Mouse (Mus musculus) midbrain, embryonic 11.5 days (tissue): ENCODE measurements around the gene Trim7. TPM values are rescaled to one million over a fixed set of nuclear protein-coding genes. Genes with fewer than 3 reads are reported as not detected.
"Not testable (repeated sequence)": the region's sequence is repeated elsewhere in the genome, so short reads cannot be mapped to it uniquely, and the experiment has no call there.

Experiments
- ATAC-seq: fragments of 200-750 bp; cut with Nextera tagmentation; 2 replicates; pipeline ENCODE4 v1.8.0; 2017; ENCODE audit warnings: moderate TSS enrichment, moderate library complexity; ENCODE audit not compliant: low FRiP score
- DNase-seq: peaks from one replicate; pipeline ENCODE4 v3.0.0; 2015; ENCODE audit warnings: low spot score; ENCODE audit errors: missing footprints
- H3K27ac ChIP-seq: fragments of 300-500 bp; sonication (generic); 2 replicates; pipeline ENCODE4 v1.5.1; 2014; ENCODE audit warnings: low read depth, low read length
- H3K27me3 ChIP-seq: fragments of 300-500 bp; sonication (generic); 2 replicates; pipeline ENCODE4 v1.6.1; 2014; ENCODE audit warnings: mild to moderate bottlenecking, low read length, moderate library complexity, mixed read lengths; ENCODE audit not compliant: control insufficient read depth, insufficient read depth
- H3K36me3 ChIP-seq: fragments of 300-500 bp; sonication (generic); 2 replicates; pipeline ENCODE4 v1.6.1; 2014; ENCODE audit warnings: mild to moderate bottlenecking, low read length, moderate library complexity, mixed read lengths; ENCODE audit not compliant: control insufficient read depth, insufficient read depth
- H3K4me1 ChIP-seq: fragments of 300-500 bp; sonication (generic); 2 replicates; pipeline ENCODE4 v1.6.1; 2014; ENCODE audit warnings: low read length; ENCODE audit not compliant: control insufficient read depth, insufficient read depth
- H3K4me2 ChIP-seq: fragments of 300-500 bp; sonication (generic); 2 replicates; pipeline ENCODE4 v1.6.1; 2014; ENCODE audit warnings: mild to moderate bottlenecking, moderate library complexity
- H3K4me3 ChIP-seq: fragments of 300-500 bp; sonication (generic); 2 replicates; pipeline ENCODE4 v1.5.1; 2014; ENCODE audit warnings: low read depth, low read length
- H3K9ac ChIP-seq: fragments of 300-500 bp; sonication (generic); 2 replicates; pipeline ENCODE4 v1.6.1; 2014; ENCODE audit warnings: low read length
- H3K9me3 ChIP-seq: fragments of 300-500 bp; sonication (generic); 2 replicates; pipeline ENCODE4 v1.6.1; 2016; ENCODE audit warnings: low read length; ENCODE audit not compliant: control insufficient read depth
- WGBS: fragments of 180-500 bp; shearing (Covaris S2); extraction: QIAGEN DNeasy Blood & Tissue Kit; methylation state at CpG from one replicate; pipeline ENCODE4 v1.1.7; 2014; 5-methylcytosine and 5-hydroxymethylcytosine counted together
- polyA plus RNA-seq: library from polyadenylated mRNA; unstranded; fragments of >200 nt; fragmentation: Nextera tagmentation; extraction: Ambion mirVana; gene quantifications from 2 replicates; pipeline ENCODE4 v1.2.1, GENCODE M21; 2014

Gene Trim7
- polyA plus RNA-seq, result 0.40 and 0.73 TPM in 2 replicates

- WGBS, result under 1% methylated on average over 31 of the region's 92 CpGs
- peaks cover 14% of the 10 kb centered on the region for H3K27me3 ChIP-seq
- not testable (repeated sequence) for H3K36me3 ChIP-seq, H3K27ac ChIP-seq, H3K9me3 ChIP-seq, DNase-seq, H3K4me1 ChIP-seq
- peak within 1 kb of the TSS; percentile 38 for H3K4me3 ChIP-seq
- peak within 1 kb of the TSS; percentile 48 for H3K4me2 ChIP-seq
- peak; percentile 83 for ATAC-seq
- H3K9ac ChIP-seq, result peak within 1 kb of the TSS; percentile 48
These were observed at the start of gene Trim7, which contains the start of gene Gm12184 for GRCm38 (mm10) chr11:48825979-48826751. Trim7 (plus strand) TSS chr11:48826140. Gm12184 (minus strand) TSS chr11:48826655.

- H3K36me3 ChIP-seq, result no peaks in the 10 kb centered on the region
- WGBS, result 45% methylated on average over 9 of the region's 9 CpGs
- peak; percentile 6; the same call in 1 of the 2 replicates for ATAC-seq
These were observed 49.3 kb upstream of the Trim7 start for GRCm38 (mm10) chr11:48776664-48777063.

GRCm38 (mm10) chr11:48777303-48777702 lies 48.6 kb upstream of the Trim7 start:
- no peak overlapping the region for H3K4me3 ChIP-seq
- WGBS, result 93% methylated on average over 9 of the region's 9 CpGs
- no peaks in the 10 kb centered on the region for H3K27me3 ChIP-seq
- H3K36me3 ChIP-seq, result no peaks in the 10 kb centered on the region
- DNase-seq (no peak), ATAC-seq (no peak)
- H3K9me3 ChIP-seq, result no peaks in the 10 kb centered on the region
- no peaks in the 10 kb centered on the region for H3K4me1 ChIP-seq
- no peak overlapping the region for H3K9ac ChIP-seq
- no peak overlapping the region for H3K27ac ChIP-seq
- no peak overlapping the region for H3K4me2 ChIP-seq

More at GRCm38 (mm10) chr11:48776664-48777063, 49.3 kb upstream of the Trim7 start:
- DNase-seq, result no peak
- Histone ChIP-seq H3K4me3 (no peak overlapping the region), H3K9me3 (no peaks in the 10 kb centered on the region), H3K27me3 (no peaks in the 10 kb centered on the region), H3K27ac (no peak overlapping the region), H3K4me1 (no peaks in the 10 kb centered on the region), H3K9ac (no peak overlapping the region), H3K4me2 (no peak overlapping the region)

DNA sequence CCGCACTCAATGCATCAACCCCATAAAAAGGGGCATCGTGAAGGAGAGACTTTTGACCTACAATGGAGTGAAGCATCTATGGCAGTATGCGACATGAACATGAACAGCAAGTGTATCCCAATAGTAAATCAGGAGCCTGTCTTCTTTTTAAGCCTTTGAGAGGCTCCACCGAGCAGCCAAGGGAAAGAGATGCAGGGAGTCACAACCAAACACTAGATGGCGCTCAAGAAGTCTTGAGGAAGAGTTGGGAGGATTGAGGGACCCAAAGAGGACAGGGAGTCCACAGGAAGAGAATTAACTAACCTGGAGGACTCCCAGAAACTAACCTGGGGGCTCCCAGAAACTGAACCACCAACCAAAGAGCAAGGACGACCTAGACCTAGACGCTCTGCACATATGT lies 46.5 kb upstream of the Trim7 start:
- Histone ChIP-seq H3K4me2 (no peak overlapping the region), H3K4me1 (no peaks in the 10 kb centered on the region), H3K9me3 (no peaks in the 10 kb centered on the region), H3K9ac (no peak overlapping the region), H3K27ac (no peak overlapping the region), H3K27me3 (no peaks in the 10 kb centered on the region), H3K36me3 (no peaks in the 10 kb centered on the region), H3K4me3 (no peak overlapping the region)
- no peak for DNase-seq
- no peak for ATAC-seq
- 38% methylated on average over 7 of the region's 7 CpGs for WGBS

- H3K27ac ChIP-seq, result no peak overlapping the region
- H3K27me3 ChIP-seq, result no peaks in the 10 kb centered on the region
- DNase-seq (no peak), ATAC-seq (no peak)
- no peak overlapping the region for H3K9ac ChIP-seq
- H3K4me2 ChIP-seq, result no peak overlapping the region
- H3K4me3 ChIP-seq, result no peak overlapping the region
- no peaks in the 10 kb centered on the region for H3K4me1 ChIP-seq
- H3K9me3 ChIP-seq, result no peaks in the 10 kb centered on the region
- 88% methylated on average over 4 of the region's 4 CpGs for WGBS
- H3K36me3 ChIP-seq, result no peaks in the 10 kb centered on the region
These were observed 43.7 kb upstream of the Trim7 start for GRCm38 (mm10) chr11:48782243-48782642.

GRCm38 (mm10) chr11:48787455-48788211 lies 38.3 kb upstream of the Trim7 start:
- peak; percentile 77 for DNase-seq
- WGBS, result 49% methylated on average over 10 of the region's 10 CpGs
- H3K4me2 ChIP-seq, result peak overlapping the region; percentile 52

GRCm38 (mm10) chr11:48788311-48789089 lies 37.4 kb upstream of the Trim7 start:
- no peak overlapping the region for H3K27ac ChIP-seq
- no peaks in the 10 kb centered on the region for H3K4me1 ChIP-seq
- peak overlapping the region; percentile 35 for H3K4me3 ChIP-seq
- peak overlapping the region; percentile 57 for H3K9ac ChIP-seq
- H3K36me3 ChIP-seq, result no peaks in the 10 kb centered on the region
- peak overlapping the region; percentile 52 for H3K4me2 ChIP-seq
- no peaks in the 10 kb centered on the region for H3K9me3 ChIP-seq
- WGBS, result 11% methylated on average over 16 of the region's 16 CpGs
- ATAC-seq (peak; percentile 79), DNase-seq (peak; percentile 97)
- H3K27me3 ChIP-seq, result no peaks in the 10 kb centered on the region

More at GRCm38 (mm10) chr11:48787455-48788211, 38.3 kb upstream of the Trim7 start:
- Histone ChIP-seq H3K9ac (0 out of 2 replicates have a peak overlapping the region, but pooled peaks have one; percentile 9), H3K36me3 (no peaks in the 10 kb centered on the region), H3K4me1 (no peaks in the 10 kb centered on the region), H3K4me3 (peak overlapping the region; percentile 35; the same call in 1 of the 2 replicates), H3K27ac (no peak overlapping the region), H3K27me3 (no peaks in the 10 kb centered on the region), H3K9me3 (no peaks in the 10 kb centered on the region)
- ATAC-seq, result peak; percentile 75

DNA sequence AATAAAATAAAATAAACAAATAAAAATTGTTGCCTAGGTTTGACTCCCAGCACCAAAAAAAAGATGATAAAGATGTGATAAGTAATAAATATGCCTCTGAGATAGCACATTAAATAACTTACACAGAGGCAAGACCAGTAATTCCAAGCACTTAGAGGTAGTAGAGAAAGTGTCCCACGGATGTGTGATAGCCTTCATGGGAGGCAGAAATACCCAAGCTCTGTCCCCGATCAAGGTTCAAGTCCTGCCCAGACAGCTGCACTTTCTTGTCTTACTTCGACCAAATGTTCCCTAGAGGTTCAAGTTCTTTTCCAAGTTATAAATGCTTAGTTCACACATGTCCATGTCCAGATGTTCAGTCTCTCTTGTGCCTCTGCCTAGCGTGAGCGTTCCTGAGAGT lies 36.7 kb upstream of the Trim7 start:
- ATAC-seq (no peak), DNase-seq (peak; percentile 73)
- WGBS, result 84% methylated on average over 5 of the region's 5 CpGs
- no peak overlapping the region for H3K4me3 ChIP-seq
- no peaks in the 10 kb centered on the region for H3K4me1 ChIP-seq
- no peak overlapping the region for H3K27ac ChIP-seq
- no peak overlapping the region for H3K9ac ChIP-seq
- H3K9me3 ChIP-seq, result no peaks in the 10 kb centered on the region
- H3K27me3 ChIP-seq, result no peaks in the 10 kb centered on the region
- no peaks in the 10 kb centered on the region for H3K36me3 ChIP-seq
- no peak overlapping the region for H3K4me2 ChIP-seq
